28 mouse cellular contexts compared by ENCODE assay signal in genomic region chr13:106710580-106710979, GRCm38 (mm10).
A peak's percentile ranks its signal among the peaks of the same experiment; 100 is the strongest.
DNase-seq lines count a peak whose midpoint lies in the region; ATAC-seq lines count a peak whose summit lies in the region.
"Had no signal": no experiment of that assay in that cellular context is flagged by ENCODE, and none has a peak within 500 bp of the region (broad histone marks: within the 10 kb centered on the region; RNA-seq: fewer than 3 reads in every experiment).

No protein-coding gene starts in this region.

- 66% methylated on average over 3 of the region's 3 CpGs for WGBS in liver, embryonic 11.5 days
- WGBS in liver, embryonic 12.5 days (ENCODE audit: insufficient replicate concordance): 27% methylated on average over 3 of the region's 3 CpGs
- WGBS in forebrain, embryonic 11.5 days: 76% methylated on average over 3 of the region's 3 CpGs

- H3K4me3 ChIP-seq in liver, embryonic 11.5 days (ENCODE audit: low read depth, low read length): no peak overlapping the region
- H3K4me3 ChIP-seq in liver, embryonic 12.5 days: no peak overlapping the region
- H3K4me3 ChIP-seq in forebrain, embryonic 11.5 days (ENCODE audit: low read depth, low read length): no peak overlapping the region
- H3K4me3 ChIP-seq: embryonic facial prominence, embryonic 12.5 days; embryonic facial prominence, embryonic 15.5 days; forebrain, embryonic 13.5 days; heart, embryonic 10.5 days; heart, embryonic 13.5 days had no signal

- H3K36me3 ChIP-seq in liver, embryonic 11.5 days (ENCODE audit: control insufficient read depth, insufficient read depth, low read length): no peaks in the 10 kb centered on the region
- no peaks in the 10 kb centered on the region for H3K36me3 ChIP-seq in liver, embryonic 12.5 days
- no peaks in the 10 kb centered on the region for H3K36me3 ChIP-seq in forebrain, embryonic 11.5 days (ENCODE audit: control insufficient read depth, insufficient read depth, low read length)
- H3K36me3 ChIP-seq: embryonic facial prominence, embryonic 12.5 days; embryonic facial prominence, embryonic 15.5 days; G1E; heart, embryonic 10.5 days; heart, embryonic 13.5 days had no signal

- no peak for DNase-seq in liver, embryonic 11.5 days (ENCODE audit: low spot score)
- DNase-seq in MEL-GATA-1-ER (ENCODE audit: extremely low read depth, low read depth): peak; percentile 49
- no peak for DNase-seq in cerebellum, adult 11-12 months
- DNase-seq in forebrain, embryonic 11.5 days (ENCODE audit: low spot score): no peak
- no peak for DNase-seq in thymus, postnatal 0 days (ENCODE audit: low spot score)
- DNase-seq: adrenal gland, adult 8-10 months; adrenal gland, postnatal 25 days; B cell, adult 2 months; cerebellum, adult 18-20 months; cerebellum, adult 9-10 months; cerebellum, postnatal 14 days; gastrocnemius, postnatal 10 days; gastrocnemius, postnatal 36 days; heart, postnatal 14 days; heart, postnatal 4 days had no signal

- H3K4me1 ChIP-seq in liver, embryonic 11.5 days (replicated peaks; ENCODE audit: control insufficient read depth, insufficient read depth, low read length): no peaks in the 10 kb centered on the region
- H3K4me1 ChIP-seq in liver, embryonic 12.5 days: no peaks in the 10 kb centered on the region
- H3K4me1 ChIP-seq in forebrain, embryonic 11.5 days (replicated peaks; ENCODE audit: control insufficient read depth, insufficient read depth, low read length): no peaks in the 10 kb centered on the region
- H3K4me1 ChIP-seq: embryonic facial prominence, embryonic 12.5 days; embryonic facial prominence, embryonic 15.5 days; forebrain, embryonic 13.5 days; heart, embryonic 10.5 days; heart, embryonic 13.5 days had no signal

- no peak overlapping the region for H3K27ac ChIP-seq in liver, embryonic 11.5 days (ENCODE audit: low read depth, low read length)
- H3K27ac ChIP-seq in liver, embryonic 12.5 days: no peak overlapping the region
- H3K27ac ChIP-seq in forebrain, embryonic 11.5 days (ENCODE audit: low read depth, low read length): no peak overlapping the region
- H3K27ac ChIP-seq: embryonic facial prominence, embryonic 12.5 days; embryonic facial prominence, embryonic 15.5 days; forebrain, embryonic 13.5 days; heart, embryonic 10.5 days; heart, embryonic 13.5 days; hindbrain, embryonic 14.5 days; hindbrain, postnatal 0 days had no signal

- peak; percentile 39; the same call in 1 of the 2 replicates for ATAC-seq in liver, embryonic 11.5 days (replicated peaks; ENCODE audit: low FRiP score)
- no peak for ATAC-seq in liver, embryonic 12.5 days
- 0 out of 2 replicates have a peak, but pooled peaks have one; percentile 22 for ATAC-seq in granulocyte monocyte progenitor cell, adult 5-6 weeks (replicated peaks; ENCODE audit: poor library complexity, severe bottlenecking)
- ATAC-seq in forebrain, embryonic 11.5 days (replicated peaks; ENCODE audit: low FRiP score): no peak
- ATAC-seq: activated CD4-positive, CD25-positive, alpha-beta regulatory T cell, adult 4 months; forebrain, embryonic 13.5 days; forebrain, embryonic 16.5 days; hindbrain, postnatal 0 days had no signal

- H3K4me2 ChIP-seq in liver, embryonic 11.5 days: no peak overlapping the region
- H3K4me2 ChIP-seq in liver, embryonic 12.5 days: no peak overlapping the region
- H3K4me2 ChIP-seq in forebrain, embryonic 11.5 days (ENCODE audit: low read depth, low read length, severe bottlenecking): no peak overlapping the region
- H3K4me2 ChIP-seq: embryonic facial prominence, embryonic 12.5 days; embryonic facial prominence, embryonic 15.5 days; forebrain, embryonic 13.5 days; heart, embryonic 13.5 days; hindbrain, embryonic 14.5 days had no signal

- H3K9me3 ChIP-seq in liver, embryonic 11.5 days (ENCODE audit: control insufficient read depth, low read length): no peaks in the 10 kb centered on the region
- H3K9me3 ChIP-seq in liver, embryonic 12.5 days (replicated peaks): no peaks in the 10 kb centered on the region
- no peaks in the 10 kb centered on the region for H3K9me3 ChIP-seq in forebrain, embryonic 11.5 days (ENCODE audit: control insufficient read depth, low read length)
- H3K9me3 ChIP-seq: embryonic facial prominence, embryonic 12.5 days; embryonic facial prominence, embryonic 15.5 days; forebrain, embryonic 13.5 days; G1E; heart, embryonic 10.5 days; heart, embryonic 13.5 days had no signal

- H3K27me3 ChIP-seq in liver, embryonic 11.5 days (replicated peaks; ENCODE audit: control insufficient read depth, insufficient read depth, low read length): no peaks in the 10 kb centered on the region
- H3K27me3 ChIP-seq in liver, embryonic 12.5 days (replicated peaks): no peaks in the 10 kb centered on the region
- no peaks in the 10 kb centered on the region for H3K27me3 ChIP-seq in forebrain, embryonic 11.5 days (ENCODE audit: control insufficient read depth, insufficient read depth, low read length)
- H3K27me3 ChIP-seq: CH12.LX; embryonic facial prominence, embryonic 12.5 days; embryonic facial prominence, embryonic 15.5 days; forebrain, embryonic 13.5 days; heart, embryonic 13.5 days had no signal

- no peak overlapping the region for H3K9ac ChIP-seq in liver, embryonic 11.5 days (ENCODE audit: low read depth, low read length)
- H3K9ac ChIP-seq in liver, embryonic 12.5 days: no peak overlapping the region
- H3K9ac ChIP-seq in forebrain, embryonic 11.5 days (ENCODE audit: low read length): no peak overlapping the region
- H3K9ac ChIP-seq: embryonic facial prominence, embryonic 12.5 days; embryonic facial prominence, embryonic 15.5 days; forebrain, embryonic 13.5 days; heart, embryonic 13.5 days; hindbrain, embryonic 14.5 days had no signal

Comparison
In these comparisons a context has a peak if more than half of its experiments do, and no peak if none do; other contexts are left out.
1. ATAC-seq: peak in liver, embryonic 11.5 days (single experiment) and granulocyte monocyte progenitor cell, adult 5-6 weeks (single experiment); none in liver, embryonic 12.5 days (single experiment) and forebrain, embryonic 11.5 days (single experiment).